Mouse (Mus musculus) stomach, postnatal 0 days (tissue): ENCODE measurements around the gene Gm38392.

Experiments used
- CTCF ChIP-seq: IDR thresholded peaks from 2 replicates; pipeline ENCODE4 v1.5.1; 2016; ENCODE audit warnings: antibody characterized with exemption, low read depth, mild to moderate bottlenecking, moderate library complexity
- EP300 ChIP-seq: optimal IDR thresholded peaks from 2 replicates; pipeline ENCODE3; 2016; ENCODE audit warnings: antibody characterized with exemption

DNA sequence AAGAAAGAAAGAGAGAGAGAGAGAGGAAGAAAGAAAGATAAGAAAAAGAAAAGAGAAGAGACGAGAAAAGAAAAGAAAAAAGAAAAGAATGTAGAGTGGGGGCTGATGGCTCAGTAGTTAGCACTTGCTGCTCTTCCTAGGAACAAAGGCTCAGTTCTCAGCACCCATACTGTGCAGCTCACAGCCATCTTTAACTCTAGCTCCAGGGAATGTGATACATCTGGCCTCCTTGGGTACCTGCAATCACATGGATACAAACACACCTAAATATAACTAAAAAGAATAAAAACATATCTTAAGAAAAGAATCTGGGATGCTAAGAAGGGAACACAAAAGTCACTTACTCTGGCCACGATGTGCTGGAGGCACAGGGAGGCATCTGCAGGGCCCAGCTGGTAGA is 10.9 kb downstream of the Gm38392 start:
- TF ChIP-seq CTCF (no peak), EP300 (no peak)
